Mouse (Mus musculus) leukemia stem cell, adult 10-12 weeks (primary cell): ENCODE measurements around the gene Gmppa. TPM values are rescaled to one million over a fixed set of nuclear protein-coding genes. Genes with fewer than 3 reads are reported as not detected.

Source experiments
- polyA plus RNA-seq: library from polyadenylated mRNA; stranded (reverse); fragments of >175 nt; gene quantifications from 2 replicates; pipeline ENCODE4 v1.2.3, GENCODE M21; 2012; ENCODE audit warnings: low replicate concordance

Gene Gmppa
- 103 and 189 TPM in 2 replicates for polyA plus RNA-seq

GRCm38 (mm10) chr1:75435475-75436328, at the start of gene Gmppa:
Gene Gmppa, plus strand, starts transcription at chr1:75435930.

DNA sequence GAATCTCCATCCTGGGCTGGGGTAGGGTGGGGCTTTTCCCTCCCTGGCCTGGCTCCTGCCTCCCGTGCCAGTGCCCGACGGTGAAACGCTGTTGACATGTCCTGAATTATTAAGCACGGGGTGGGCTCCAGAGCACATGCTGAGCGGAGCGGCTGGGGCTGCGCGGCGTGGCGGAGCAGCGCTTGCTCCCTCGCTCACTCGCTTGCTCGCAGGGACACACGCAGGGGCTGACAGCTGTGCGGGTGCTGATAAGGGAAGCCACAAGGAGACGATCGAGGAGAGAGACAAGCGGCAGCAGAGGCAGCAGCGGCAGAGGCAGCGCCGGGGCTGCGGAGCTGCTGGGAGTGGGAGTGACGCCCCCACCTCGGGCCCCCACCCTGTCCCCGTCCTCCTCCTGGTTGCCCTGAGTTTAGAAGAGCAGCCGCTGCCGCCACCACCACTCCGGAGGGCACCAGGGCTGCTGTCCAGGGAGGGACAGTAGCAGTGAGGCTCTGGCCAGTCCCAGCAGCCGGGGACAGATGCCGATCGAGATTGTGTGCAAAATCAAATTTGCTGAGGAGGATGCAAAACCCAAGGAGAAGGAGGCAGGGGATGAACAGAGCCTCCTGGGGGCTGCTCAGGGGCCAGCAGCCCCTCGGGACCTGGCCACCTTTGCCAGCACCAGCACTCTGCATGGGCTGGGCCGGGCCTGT, 14.7 kb downstream of the Gmppa start, which contains the start of gene Asic4:
Gene Asic4 (plus strand): TSS at position 123 of the 692 bp plus-strand sequence.

GRCm38 (mm10) chr1:75478916-75479634, 43.3 kb downstream of the Gmppa start, which contains the start of the genes Chpf and Tmem198:
Gene Chpf, minus strand, starts transcription at chr1:75479307.
Gene Tmem198, plus strand, starts transcription at chr1:75479532.

Other genes starting within 250 kb of the Gmppa start
- gene Ankzf1, start 243.8 kb upstream of the Gmppa start, polyA plus RNA-seq: 3.7 and 10.1 TPM in 2 replicates
- gene Atg9a, start 243.7 kb upstream of the Gmppa start, polyA plus RNA-seq: 80.9 and 89.6 TPM in 2 replicates
- gene Glb1l, start 225.1 kb upstream of the Gmppa start, polyA plus RNA-seq: 0.52 and 0.63 TPM in 2 replicates
- 138 and 154 TPM in 2 replicates for gene Stk16, start 225.1 kb upstream of the Gmppa start, polyA plus RNA-seq
- 25.8 and 166 TPM in 2 replicates for gene Tuba4a, start 216.1 kb upstream of the Gmppa start, polyA plus RNA-seq
- gene A630095N17Rik, start 203.8 kb upstream of the Gmppa start, polyA plus RNA-seq: not detected in 2 replicates
- 27.3 and 57.8 TPM in 2 replicates for gene Dnajb2, start 199.5 kb upstream of the Gmppa start, polyA plus RNA-seq
- 0.21 and 0.60 TPM in 2 replicates for gene Ptprn, start 171.4 kb upstream of the Gmppa start, polyA plus RNA-seq
- not detected in 2 replicates for gene Resp18, start 157.5 kb upstream of the Gmppa start, polyA plus RNA-seq
- 26.7 and 71.9 TPM in 2 replicates for gene Dnpep, start 117.9 kb upstream of the Gmppa start, polyA plus RNA-seq
- gene Des, start 75.6 kb upstream of the Gmppa start, polyA plus RNA-seq: 3.6 and 7.7 TPM in 2 replicates
- gene Speg, start 60.6 kb upstream of the Gmppa start, polyA plus RNA-seq: 3.2 and 3.5 TPM in 2 replicates
- gene Asic4, start 14.5 kb downstream of the Gmppa start, polyA plus RNA-seq: 0.25 TPM in 1 of 2 replicates, not detected in the other
- gene Chpf, start 43.4 kb downstream of the Gmppa start, polyA plus RNA-seq: 39.4 and 46.1 TPM in 2 replicates
- gene Tmem198, start 43.6 kb downstream of the Gmppa start, polyA plus RNA-seq: 1.3 and 5.1 TPM in 2 replicates
- 0.25 and 0.72 TPM in 2 replicates for gene Obsl1, start 70.5 kb downstream of the Gmppa start, polyA plus RNA-seq
- 0.16 TPM in 1 of 2 replicates, not detected in the other for gene Inha, start 71.1 kb downstream of the Gmppa start, polyA plus RNA-seq
- gene Stk11ip, start 85.6 kb downstream of the Gmppa start, polyA plus RNA-seq: 57.1 and 87.0 TPM in 2 replicates
- gene Slc4a3, start 110.3 kb downstream of the Gmppa start, polyA plus RNA-seq: 0.60 and 0.76 TPM in 2 replicates